Mouse (Mus musculus): ENCODE data around the gene Rbm14. TPM values are rescaled to one million over a fixed set of nuclear protein-coding genes. Genes with fewer than 3 reads are reported as not detected.

Rbm14 gene
- polyA plus RNA-seq (2017; shearing (Covaris generic)) = 78.0 TPM

GRCm38 (mm10) chr19:4811063-4811908 is at the start of gene Rbm14, which contains the start of gene Gm21992:
Gene Rbm14 (minus strand): TSS chr19:4811634.
Gene Gm21992 (minus strand): TSS chr19:4811612.

GRCm38 (mm10) chr19:4854552-4855469 is 43.4 kb upstream of the Rbm14 start, which contains the start of gene Ctsf:
Gene Ctsf (plus strand): TSS chr19:4855130.

GRCm38 (mm10) chr19:4839149-4839548 is 27.7 kb upstream of the Rbm14 start, which contains the start of the genes Ccs and Ccdc87:
Gene Ccs (minus strand): TSS chr19:4839332.
Gene Ccdc87 (plus strand): TSS chr19:4839366.

GRCm38 (mm10) chr19:4793831-4794422 is 17.5 kb downstream of the Rbm14 start, which contains the start of gene Rbm4:
Gene Rbm4 (minus strand): TSS chr19:4793901.

GRCm38 (mm10) chr19:4756193-4756911 is 55.1 kb downstream of the Rbm14 start, which contains the start of gene Rbm4b:
Gene Rbm4b (plus strand): TSS chr19:4756497.

Other genes with a start within 250 kb of the Rbm14 start
- 0.76 TPM for gene Lrfn4, start 196.0 kb downstream of the Rbm14 start, polyA plus RNA-seq (2017; shearing (Covaris generic))
- gene Rce1, start 186.0 kb downstream of the Rbm14 start, polyA plus RNA-seq (2017; shearing (Covaris generic)) = 74.6 TPM
- gene Gm960, start 113.0 kb downstream of the Rbm14 start, polyA plus RNA-seq (2017; shearing (Covaris generic)) = 0.17 TPM
- 0.34 TPM for gene Sptbn2, start 100.5 kb downstream of the Rbm14 start, polyA plus RNA-seq (2017; shearing (Covaris generic))
- gene Rbm4b, start 55.1 kb downstream of the Rbm14 start, polyA plus RNA-seq (2017; shearing (Covaris generic)) = 58.9 TPM
- 44.4 TPM for gene Rbm4, start 17.7 kb downstream of the Rbm14 start, polyA plus RNA-seq (2017; shearing (Covaris generic))
- 19.3 TPM for gene Gm21992, start within 50 bp of the Rbm14 start, polyA plus RNA-seq (2017; shearing (Covaris generic))
- 30.5 TPM for gene Ccs, start 27.7 kb upstream of the Rbm14 start, polyA plus RNA-seq (2017; shearing (Covaris generic))
- 0.11 TPM for gene Ccdc87, start 27.7 kb upstream of the Rbm14 start, polyA plus RNA-seq (2017; shearing (Covaris generic))
- gene Ctsf, start 43.5 kb upstream of the Rbm14 start, polyA plus RNA-seq (2017; shearing (Covaris generic)) = 8.5 TPM
- not detected for gene Actn3, start 66.3 kb upstream of the Rbm14 start, polyA plus RNA-seq (2017; shearing (Covaris generic))
- 3.8 TPM for gene Zdhhc24, start 67.0 kb upstream of the Rbm14 start, polyA plus RNA-seq (2017; shearing (Covaris generic))
- gene Bbs1, start 95.0 kb upstream of the Rbm14 start, polyA plus RNA-seq (2017; shearing (Covaris generic)) = 0.37 TPM
- 59.5 TPM for gene Dpp3, start 116.7 kb upstream of the Rbm14 start, polyA plus RNA-seq (2017; shearing (Covaris generic))
- gene Peli3, start 131.5 kb upstream of the Rbm14 start, polyA plus RNA-seq (2017; shearing (Covaris generic)) = 1.1 TPM
- gene Mrpl11, start 150.5 kb upstream of the Rbm14 start, polyA plus RNA-seq (2017; shearing (Covaris generic)) = 37.5 TPM
- gene Npas4, start 178.7 kb upstream of the Rbm14 start, polyA plus RNA-seq (2017; shearing (Covaris generic)) = not detected
- 2.2 TPM for gene Slc29a2, start 212.2 kb upstream of the Rbm14 start, polyA plus RNA-seq (2017; shearing (Covaris generic))
- 3.6 TPM for gene B4gat1, start 227.2 kb upstream of the Rbm14 start, polyA plus RNA-seq (2017; shearing (Covaris generic))
- gene AC124502.3, start 227.3 kb upstream of the Rbm14 start, polyA plus RNA-seq (2017; shearing (Covaris generic)) = 2.4 TPM
- 84.9 TPM for gene Brms1, start 229.7 kb upstream of the Rbm14 start, polyA plus RNA-seq (2017; shearing (Covaris generic))
- gene Rin1, start 238.8 kb upstream of the Rbm14 start, polyA plus RNA-seq (2017; shearing (Covaris generic)) = 0.35 TPM

Data from effector memory CD4-positive, alpha-beta T cell, adult 5 months (primary cell).